Mouse (Mus musculus) urinary bladder, postnatal 14 days (tissue): ENCODE data around the gene Med1.
A peak's percentile ranks its signal among the peaks of the same experiment; 100 is the strongest.
"Not testable (repeated sequence)": the region's sequence is repeated elsewhere in the genome, so short reads cannot be mapped to it uniquely, and the experiment has no call there.

ENCODE experiments used
- DNase-seq: peaks from one replicate; pipeline ENCODE4 v3.0.0; 2021; ENCODE audit warnings: low spot score

Gene Med1

DNA sequence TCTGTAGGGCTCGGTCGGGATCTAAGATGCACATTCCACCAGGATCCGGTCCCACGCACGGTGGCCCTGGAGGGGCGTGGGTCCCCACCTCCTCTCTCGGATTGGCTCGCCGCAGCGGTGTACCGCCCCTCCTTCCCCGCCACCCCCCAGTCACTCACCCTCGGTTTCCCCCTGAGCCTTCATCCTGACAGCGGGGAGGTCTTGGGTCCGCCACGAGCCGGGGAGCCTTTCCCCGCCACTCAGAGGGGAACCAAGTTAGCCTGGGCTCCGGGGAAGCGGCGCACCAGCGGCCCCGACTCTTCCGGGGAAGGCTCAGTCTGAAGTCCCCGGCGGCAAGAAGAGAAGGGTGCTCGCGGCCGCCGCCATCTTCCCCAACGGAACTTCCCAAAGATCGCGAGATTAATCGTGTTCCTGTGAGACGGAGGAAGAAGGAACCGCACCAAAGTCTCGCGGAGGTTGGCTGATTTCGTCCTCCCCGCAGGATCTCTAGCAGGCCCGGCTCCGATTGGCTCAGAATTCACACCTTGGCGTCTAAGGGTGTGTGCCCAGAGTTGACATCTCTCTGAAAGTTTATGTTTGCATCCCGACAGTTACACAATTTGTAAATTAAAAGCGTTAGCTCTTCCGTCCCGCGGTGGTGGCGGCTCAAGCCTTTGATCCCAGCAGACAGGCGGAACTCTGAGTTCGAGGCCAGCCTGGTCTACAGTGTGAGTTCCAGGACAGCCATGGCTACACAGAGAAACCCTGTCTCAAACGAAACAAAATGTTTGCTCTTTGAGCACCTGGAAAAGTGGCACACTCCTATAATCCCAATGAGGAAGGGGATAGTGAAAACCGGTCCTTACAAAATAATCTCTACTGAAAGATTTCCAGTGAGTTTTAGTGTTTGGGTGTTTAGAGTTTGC, at the start of gene Med1:
TSS of gene Med1 (minus strand) at position 393 of the 905 bp plus-strand sequence.
- DNase-seq = peak; percentile 94

DNA sequence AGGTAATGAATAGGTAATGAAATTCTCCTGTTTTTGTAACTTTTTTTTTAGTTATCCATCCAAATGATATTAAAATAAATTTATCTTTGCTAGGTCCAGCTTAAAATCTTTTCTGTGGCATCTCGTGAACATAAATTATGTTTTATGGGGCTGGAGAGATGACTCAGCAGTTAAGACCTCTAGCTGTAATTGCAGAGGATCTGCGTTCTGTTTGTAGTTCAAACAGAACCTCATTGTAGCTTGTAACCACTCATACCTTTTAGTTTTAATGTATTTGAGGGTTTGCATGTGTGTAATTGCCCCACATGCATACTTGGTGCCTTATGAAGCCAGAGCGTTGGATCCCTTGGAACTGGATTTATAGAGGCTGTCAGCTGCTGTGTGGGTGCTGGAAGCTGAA, 45.9 kb upstream of the Med1 start:
- no peak for DNase-seq

DNA sequence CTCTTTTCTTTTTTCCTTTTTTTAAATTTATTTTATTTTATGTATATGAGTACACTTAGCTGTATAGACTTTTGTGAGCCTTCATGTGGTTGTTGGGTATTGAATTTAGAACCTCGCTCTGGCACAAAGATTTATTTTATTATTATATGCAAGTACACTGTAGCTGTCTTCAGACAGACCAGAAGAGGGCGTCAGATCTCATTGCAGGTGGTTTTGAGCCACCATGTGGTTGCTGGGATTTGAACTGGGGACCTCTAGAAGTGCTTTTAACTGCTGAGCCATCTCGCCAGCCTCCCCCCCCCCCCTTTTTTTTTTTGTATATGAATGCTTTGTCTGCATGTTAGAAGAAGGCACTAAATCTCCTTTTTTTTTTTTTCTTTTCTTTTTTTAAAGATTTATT, 45.3 kb upstream of the Med1 start:
- no peak for DNase-seq

DNA sequence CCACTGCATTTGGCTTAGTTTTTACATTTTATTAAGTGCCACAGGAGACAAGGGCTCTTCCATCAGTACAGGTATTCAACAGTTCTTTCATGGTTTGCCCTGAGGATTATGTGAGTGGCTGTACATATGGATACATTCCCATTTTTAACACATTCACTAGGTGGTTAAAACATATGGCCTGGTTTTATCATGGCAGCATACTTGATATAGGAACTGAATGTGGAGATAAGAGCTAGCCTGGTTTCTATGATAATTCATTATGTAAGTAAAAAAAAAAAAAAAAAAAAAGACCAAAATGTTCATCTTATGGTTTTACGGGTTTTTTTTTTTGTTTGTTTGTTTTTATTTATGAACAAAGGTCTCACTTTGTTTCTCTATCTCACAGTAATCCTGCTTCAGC, 33.3 kb upstream of the Med1 start:
- no peak for DNase-seq

DNA sequence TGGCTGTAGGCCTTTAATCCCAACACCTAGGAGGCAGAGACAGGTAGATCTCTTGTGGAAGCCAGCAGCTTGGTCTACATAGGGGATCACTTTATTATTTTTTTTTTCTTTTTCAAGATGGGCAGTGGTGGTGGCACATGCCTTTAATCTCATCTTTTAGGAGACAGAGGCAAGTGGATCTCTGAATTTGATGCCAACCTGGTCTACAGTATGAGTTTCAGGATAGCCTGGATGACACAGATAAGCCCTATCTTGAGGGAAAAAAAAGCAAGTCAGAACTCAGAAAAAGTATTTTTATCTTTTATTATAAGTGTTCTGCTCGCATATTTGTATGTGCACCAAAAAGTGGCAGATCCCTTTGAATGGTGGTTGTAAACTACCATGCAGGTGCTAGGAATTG, 20.2 kb upstream of the Med1 start:
- no peak for DNase-seq

DNA sequence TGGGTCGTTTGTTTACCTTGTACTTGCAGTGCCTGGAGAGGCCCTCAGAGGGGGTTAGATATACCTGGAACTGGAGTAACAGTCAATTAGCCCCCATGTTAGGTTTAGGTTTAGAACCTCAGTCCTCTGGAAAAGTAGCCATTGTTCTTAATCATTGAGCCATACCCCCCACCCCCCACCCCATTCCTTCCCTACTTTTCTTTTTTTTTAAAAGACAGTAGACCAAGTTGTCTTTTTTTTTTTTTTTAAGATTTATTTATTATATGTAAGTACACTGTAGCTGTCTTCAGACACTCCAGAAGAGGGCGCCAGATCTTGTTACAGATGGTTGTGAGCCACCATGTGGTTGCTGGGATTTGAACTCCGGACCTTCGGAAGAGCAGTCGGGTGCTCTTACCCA, 16.6 kb upstream of the Med1 start:
- not testable (repeated sequence) for DNase-seq

DNA sequence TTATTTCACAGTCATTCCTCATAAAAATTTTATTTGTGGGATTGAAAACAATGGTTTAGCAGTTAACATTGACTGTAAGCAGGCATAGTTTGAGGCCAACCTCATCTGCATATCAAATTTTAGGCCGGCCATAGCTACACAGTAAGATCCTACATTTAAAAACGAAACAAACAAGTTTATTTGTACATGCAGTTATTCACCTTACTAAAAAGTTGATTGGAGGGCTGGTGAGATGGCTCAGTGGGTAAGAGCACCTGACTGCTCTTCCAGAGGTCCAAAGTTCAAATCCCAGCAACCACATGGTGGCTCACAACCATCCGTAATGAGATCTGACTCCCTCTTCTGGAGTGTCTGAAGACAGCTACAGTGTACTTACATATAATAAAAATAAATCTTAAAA, 13.2 kb upstream of the Med1 start:
- DNase-seq = not testable (repeated sequence)

DNA sequence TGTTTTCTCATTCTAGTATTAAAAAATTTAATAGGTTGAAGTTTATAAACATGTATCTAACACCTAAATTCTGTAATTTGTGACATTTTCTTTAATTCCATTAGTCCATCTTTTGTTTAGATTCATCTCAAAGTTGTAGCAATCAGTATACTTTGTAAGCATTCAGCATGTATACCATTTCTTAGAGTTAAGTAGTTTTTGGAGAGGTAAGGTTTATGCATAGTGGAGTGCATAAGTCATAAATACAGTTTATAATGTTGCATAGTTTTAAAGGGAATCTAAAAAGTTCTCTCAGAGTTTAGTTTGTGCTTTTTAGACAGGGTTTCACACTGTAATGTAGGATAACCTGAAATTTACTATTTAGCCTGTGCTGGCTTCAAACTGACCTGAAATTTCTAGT, 12.4 kb upstream of the Med1 start:
- no peak for DNase-seq

DNA sequence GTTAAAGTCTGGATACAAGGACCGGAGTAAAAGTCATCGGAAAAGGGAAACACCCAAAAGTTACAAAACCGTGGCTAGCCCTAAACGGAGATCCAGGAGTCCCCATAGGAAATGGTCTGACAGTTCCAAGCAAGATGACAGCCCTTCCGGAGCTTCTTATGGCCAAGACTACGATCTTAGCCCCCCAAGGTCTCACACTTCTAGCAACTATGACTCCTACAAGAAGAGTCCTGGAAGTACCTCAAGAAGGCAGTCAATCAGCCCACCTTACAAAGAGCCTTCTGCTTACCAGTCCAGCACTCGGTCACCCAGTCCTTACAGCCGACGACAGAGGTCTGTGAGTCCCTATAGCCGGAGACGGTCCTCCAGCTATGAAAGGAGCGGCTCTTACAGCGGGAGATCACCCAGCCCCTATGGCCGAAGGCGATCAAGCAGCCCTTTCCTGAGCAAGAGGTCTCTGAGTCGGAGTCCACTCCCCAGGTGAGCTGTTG, 10.9 kb upstream of the Med1 start:
- DNase-seq = peak; percentile 11

DNA sequence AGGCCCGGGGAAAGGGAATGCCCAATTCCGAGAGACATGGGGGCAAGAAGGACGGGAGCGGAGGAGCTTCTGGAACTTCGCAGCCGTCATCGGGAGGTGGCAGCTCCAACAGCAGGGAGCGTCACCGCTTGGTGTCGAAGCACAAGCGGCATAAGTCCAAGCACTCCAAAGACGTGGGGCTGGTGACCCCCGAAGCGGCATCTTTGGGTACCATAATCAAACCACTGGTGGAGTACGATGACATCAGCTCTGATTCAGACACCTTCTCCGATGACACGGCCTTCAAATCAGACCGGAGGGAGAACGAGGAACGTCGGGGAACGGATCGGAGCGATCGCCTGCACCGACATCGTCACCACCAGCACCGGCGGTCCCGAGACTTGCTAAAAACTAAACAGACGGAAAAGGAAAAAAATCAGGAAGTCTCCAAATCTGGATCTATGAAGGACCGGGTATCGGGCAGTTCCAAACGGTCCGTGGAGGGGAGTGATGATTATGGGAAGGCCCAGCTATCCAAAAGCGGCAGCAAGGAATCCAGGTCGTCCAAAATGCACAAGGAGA, 10.3 kb upstream of the Med1 start:
- DNase-seq = no peak

DNA sequence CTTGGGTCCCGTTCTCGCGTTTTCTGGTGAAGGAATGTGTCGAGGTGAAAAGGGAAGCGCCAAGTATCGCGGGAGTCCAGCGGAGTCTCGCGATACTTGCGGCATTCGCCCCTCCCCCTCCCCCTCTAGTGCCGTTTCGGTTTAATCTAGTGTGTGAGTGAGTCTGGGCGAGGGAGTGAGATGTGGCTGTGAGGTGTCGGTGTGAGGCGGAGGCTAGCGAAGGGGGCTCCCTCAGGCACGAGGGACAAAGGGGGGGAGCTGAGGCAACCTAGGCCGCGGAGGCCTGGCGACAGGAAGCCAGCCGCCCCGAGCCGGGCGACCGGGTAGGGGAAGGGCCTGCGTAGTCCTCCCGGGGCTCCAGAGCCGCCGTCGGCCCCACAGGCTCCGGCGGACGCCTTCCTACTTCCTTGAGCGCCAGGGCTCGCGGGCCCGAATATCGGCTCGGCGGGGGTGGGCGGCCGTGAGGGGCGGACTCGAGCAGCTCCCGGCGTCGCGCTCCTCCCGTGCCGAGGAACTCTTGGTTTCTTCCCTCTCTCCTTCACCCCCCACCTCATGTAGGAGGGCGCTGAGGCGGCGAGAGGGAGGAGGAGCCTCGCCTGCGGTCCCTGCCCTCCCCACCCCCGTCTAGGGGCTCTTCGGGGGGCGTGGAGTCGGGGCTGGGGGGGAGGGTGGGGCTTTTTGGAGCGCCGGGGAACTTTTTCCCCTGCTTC, 9.7 kb upstream of the Med1 start, which contains the start of gene Cdk12:
TSS of gene Cdk12 (plus strand) at position 419 of the 710 bp plus-strand sequence.
- DNase-seq = peak; percentile 95

DNA sequence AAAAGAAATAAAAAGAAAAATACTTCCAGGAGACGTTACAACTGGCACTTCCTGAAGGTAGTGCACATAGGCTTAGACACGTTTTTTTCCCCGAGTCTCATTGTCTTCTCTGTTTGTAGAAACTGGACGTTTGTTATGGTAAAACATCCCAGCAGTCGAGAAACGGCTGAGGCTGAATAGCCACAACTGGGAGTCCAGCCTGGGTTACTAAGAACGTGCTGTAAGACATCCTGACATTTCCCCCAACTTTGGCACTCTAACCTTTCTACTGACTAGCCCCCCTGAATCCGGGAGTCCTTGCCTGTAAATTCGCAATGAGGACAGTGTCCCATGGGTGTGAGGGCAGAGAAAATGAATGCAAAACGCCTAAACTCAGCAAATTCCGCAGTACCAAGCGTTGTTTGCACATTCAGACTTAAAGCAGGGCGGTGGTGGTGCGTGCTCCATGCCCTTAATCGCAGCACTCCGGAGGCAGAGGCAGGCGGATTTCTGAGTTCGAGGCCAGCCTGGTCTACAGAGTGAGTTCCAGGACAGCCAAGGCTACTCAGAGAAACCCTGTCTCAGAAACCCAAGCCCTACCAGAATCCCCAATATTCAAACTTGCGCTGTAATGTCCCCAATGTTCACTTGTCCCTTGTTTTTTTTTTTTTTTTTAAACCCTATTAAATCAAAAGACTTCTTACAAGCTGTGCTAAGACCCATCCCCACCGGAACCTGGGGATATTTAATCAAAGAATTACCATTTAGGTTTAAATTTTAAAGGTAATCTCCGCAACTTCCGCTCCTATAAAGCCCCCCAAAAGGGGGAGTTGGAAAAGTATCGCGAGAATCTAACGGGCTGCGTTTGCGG, 8.9 kb upstream of the Med1 start:
- DNase-seq = peak; percentile 19

DNA sequence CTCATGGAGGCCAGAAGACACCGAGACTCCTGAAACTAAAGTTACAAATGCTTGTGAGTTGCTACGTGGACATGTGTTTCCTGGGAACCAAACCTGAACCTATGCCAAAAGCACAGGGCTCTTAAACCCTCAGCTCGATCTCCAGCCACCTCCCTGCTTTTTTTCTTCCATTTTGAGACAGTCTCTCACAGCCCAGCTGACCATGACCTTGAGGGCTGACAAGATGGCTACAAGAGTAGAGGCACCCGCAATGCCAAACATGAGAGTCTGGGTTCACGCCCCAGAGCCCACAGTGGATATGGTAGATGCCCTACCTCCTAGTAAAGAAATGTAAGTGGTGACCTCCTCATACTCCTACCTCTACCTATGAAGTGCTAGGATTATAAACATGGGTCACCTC, 2.3 kb downstream of the Med1 start:
- no peak for DNase-seq

DNA sequence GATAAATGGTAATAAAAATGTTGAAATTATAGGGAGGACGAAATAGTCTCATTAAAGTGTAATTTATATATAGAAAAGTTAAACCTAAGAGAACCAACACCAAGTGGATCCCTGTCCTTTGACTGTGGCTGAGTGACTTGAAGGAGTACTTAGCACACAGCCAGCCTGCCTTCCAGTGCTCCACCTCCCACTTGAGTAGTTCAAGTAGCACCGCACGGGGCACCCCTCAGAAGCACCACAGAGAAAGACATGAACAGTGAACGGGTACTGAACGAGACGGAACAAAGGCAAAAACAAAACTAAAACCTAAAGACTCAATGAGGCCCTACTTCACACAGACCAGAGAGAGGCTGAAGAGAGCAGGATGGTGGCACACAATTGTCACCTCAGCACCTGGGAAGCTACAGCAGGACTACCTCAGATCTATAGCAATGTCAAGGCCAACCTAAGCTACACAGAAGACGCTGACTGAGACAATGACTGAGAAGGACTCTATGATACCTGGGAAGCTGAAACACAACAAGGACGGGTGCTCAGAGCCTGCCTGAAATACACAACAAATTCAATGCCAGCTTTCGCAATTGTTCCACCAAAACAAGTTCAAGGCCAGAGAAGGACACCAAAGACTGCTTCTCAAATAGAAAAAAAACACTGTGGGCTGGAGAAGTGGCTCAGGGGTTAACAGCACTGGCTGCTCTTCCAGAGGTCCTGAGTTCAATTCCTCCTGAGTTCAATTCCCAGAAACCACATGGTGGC, 5.3 kb downstream of the Med1 start:
- DNase-seq = no peak

DNA sequence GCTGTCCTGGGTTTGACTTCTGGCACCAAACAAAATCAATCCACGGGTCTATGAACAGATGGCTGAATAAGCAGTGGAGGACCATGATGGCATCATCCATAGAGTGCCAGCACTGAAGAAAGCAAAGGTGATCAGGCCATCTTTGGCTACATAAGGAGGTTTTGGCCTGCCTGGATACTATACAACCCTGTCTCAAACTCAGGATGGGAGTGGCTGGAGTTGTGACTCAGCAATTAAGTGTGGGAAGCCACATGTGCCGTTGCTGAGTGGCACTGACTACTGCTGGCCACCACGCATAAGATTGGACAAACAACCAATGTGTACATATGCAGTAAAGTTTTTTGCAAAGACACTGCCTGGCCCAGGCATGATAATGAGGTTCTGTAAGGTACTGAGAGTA, 10.9 kb downstream of the Med1 start:
- not testable (repeated sequence) for DNase-seq

DNA sequence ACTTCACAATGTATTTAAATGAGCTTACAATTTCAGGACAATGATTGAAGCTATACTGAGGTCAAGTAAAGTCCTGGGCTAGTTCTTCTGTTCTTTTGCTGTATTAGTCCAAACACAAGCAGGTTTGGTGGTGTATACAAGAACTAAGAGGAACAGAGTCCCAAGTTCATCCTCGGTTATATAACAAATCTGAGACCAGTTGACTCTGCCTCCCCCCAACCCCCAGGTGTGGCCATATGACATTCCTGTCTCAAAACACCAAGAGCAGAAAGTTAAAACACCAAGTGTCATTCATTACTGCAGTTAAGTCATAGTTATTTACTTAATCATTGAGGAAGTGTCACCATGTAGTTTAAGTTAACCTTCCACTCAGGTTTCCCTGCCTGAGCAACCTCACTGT, 24.7 kb downstream of the Med1 start:
- no peak for DNase-seq

DNA sequence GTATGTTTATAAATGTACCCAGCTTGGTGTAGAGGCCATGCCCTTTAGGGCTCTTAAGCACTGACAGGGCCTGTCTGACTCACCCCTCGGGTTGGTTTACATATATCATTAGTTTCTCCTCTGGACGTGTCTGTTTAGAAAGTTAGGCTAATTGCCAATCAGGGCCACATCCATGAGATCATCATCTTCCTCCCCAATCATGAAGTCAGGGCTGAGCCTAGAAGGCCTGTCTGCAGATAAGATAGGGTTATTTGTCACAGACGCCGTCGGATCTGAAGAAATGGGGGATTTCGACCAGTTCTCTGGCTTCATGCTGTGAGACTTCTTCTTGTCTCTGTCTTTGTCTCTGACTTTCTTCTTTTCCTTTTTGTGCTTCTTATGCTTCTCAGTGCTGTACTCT, 38.0 kb downstream of the Med1 start:
- no peak for DNase-seq

DNA sequence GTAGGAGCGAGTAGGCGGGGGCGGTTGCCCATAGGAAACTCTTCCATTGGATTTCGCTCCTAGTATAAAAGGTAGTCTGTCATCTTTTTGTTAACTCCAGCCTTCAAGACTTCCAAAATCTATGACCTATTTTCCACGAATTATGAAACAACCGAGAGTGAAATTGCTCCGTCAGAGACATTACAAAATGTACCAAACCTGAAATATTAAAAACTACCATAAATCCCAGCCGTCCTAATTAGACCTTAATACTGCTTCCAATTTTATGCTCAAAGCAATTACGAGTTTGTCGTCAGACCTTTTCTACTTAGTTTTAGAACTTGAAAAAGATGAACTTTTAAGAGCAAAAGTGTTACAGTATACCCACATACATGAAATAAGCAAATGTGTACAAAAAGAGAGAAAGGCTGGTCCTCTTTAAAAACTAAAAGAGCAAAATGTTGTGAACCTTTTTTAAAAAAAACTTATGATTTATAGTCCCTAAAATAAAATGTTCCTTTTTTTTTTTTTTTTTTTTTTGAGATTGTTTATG, 42.4 kb downstream of the Med1 start:
- DNase-seq = no peak

DNA sequence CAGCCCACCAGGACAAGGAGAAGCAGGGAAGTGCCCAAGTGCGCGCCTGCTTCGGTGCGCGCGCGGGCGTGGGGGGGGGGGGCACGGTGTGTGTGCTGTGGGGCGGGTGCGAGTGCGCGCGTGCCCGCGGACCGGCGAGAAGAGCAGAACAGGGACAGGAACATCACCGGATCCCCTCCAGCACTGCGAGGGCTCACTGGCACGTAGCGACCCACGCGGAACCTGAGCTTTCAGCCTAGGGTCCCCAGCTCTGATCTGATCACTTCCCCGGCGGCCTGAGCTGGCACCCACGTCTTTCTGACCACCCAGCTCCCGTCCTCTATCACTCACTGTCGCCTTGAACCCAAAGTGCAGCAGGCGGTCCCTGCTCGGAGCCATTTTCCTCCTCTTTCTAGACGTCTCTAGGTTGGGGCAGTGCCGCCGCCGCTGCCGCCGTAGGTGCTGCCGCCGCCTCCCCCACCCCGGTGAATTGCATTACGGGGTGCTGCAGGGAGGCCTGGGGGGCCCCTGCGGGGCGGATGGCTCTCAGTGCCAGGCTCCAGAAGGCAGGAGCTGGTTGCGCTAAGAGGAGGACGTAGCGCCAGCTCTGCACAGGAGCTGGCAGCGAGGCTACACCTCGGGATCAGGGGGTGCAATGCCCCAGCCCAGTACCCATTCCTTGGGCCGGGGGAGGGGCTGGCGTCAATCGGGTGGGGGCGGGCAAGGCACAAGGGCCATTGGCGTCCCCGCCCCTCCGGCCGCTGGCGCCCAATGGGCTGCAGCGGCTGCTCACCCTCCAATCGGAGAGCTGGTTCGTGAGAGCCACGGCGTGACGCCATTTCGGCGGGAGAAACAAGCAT, 43.1 kb downstream of the Med1 start, which contains the start of gene Fbxl20:
TSS of gene Fbxl20 (minus strand) at position 618 of the 839 bp plus-strand sequence.
- DNase-seq = peak; percentile 93

DNA sequence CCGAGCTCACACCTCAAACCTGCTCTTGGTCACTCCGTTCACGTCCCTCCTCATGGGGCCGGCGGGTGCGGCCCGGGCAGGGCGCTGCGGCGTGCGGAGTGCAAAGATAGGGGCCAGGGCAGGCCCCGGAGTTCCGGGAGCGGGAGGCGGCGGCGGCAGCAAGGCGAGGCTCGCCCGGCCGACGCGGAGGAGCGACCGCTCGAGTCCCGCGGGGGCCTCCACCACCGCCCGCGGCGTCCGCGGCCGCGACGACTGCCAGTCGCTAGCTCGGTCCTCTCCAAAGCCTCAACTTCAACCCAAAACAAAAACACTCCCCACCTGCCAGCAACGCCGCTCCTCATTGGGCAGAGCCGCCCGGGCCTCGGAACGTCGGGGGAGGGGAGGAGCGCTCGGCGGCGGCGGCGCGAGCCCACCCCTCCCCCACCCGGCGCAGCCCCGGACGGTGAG, 43.8 kb downstream of the Med1 start:
- peak; percentile 94 for DNase-seq
